Mouse (Mus musculus) myocyte (in vitro differentiated cells): ENCODE measurements at regions not wholly inside any gene's neighbourhood (a gene's known extent, or its start where the extent isn't known, plus 50 kb on each side); places are given as distances from the start of the nearest gene placed in this dataset.

Experiments used
- MAX ChIP-seq: IDR thresholded peaks from one replicate; pipeline ENCODE4 v1.6.1; 2011; ENCODE audit warnings: low read depth, mild to moderate bottlenecking, control low read depth
- MYOD1 ChIP-seq, 3 experiments: IDR thresholded peaks; one replicate each; pipeline ENCODE4 v1.6.1; 2011; ENCODE audit warnings: control low read depth in 2 of 3, low read depth in 2 of 3, mild to moderate bottlenecking in 2 of 3, moderate library complexity in 1 of 3; ENCODE audit not compliant: insufficient read length in 2 of 3, control insufficient read depth in 1 of 3
- MYOG ChIP-seq, 3 experiments: IDR thresholded peaks; one replicate each; pipeline ENCODE4 v1.6.1; 2011; ENCODE audit warnings: control low read depth in 2 of 3, low read depth in 2 of 3, mild to moderate bottlenecking in 2 of 3; ENCODE audit not compliant: insufficient read length in 2 of 3, control insufficient read depth in 1 of 3, insufficient read depth in 1 of 3
- POLR2A ChIP-seq: IDR thresholded peaks from one replicate; pipeline ENCODE4 v1.6.1; 2011; ENCODE audit warnings: low read depth, mild to moderate bottlenecking, control low read depth, moderate library complexity; ENCODE audit not compliant: insufficient read length
- TCF12 ChIP-seq: IDR thresholded peaks from one replicate; pipeline ENCODE4 v1.6.1; 2011; ENCODE audit warnings: mild to moderate bottlenecking, control low read depth; ENCODE audit not compliant: poor library complexity, insufficient read depth, severe bottlenecking
- USF1 ChIP-seq: IDR thresholded peaks from one replicate; pipeline ENCODE4 v1.6.1; 2011; ENCODE audit warnings: low read depth, mild to moderate bottlenecking, control low read depth, moderate library complexity

GRCm38 (mm10) chr11:86005284-86005683 is 119.1 kb downstream of the Tbx4 start:
- TF ChIP-seq POLR2A, result no peak
- no peak for TF ChIP-seq MAX
- TF ChIP-seq USF1, result no peak
- no peak for TF ChIP-seq MYOG (IDR thresholded peaks at IDR 0.05; ENCODE audit: control insufficient read depth in 1 of 3, insufficient read depth in 1 of 3, insufficient read length in 2 of 3, low read depth in 2 of 3)
- TF ChIP-seq TCF12, result no peak
- no peak for TF ChIP-seq MYOD1 (IDR thresholded peaks at IDR 0.05; ENCODE audit: control insufficient read depth in 1 of 3, insufficient read length in 2 of 3, low read depth in 2 of 3)
